Mouse (Mus musculus): Measurements from ENCODE around the gene Copb1. TPM values are rescaled to one million over a fixed set of nuclear protein-coding genes. Genes with fewer than 3 reads are reported as not detected.

Copb1 gene
- total and polyA plus RNA-seq, 3 experiments = 16.5 to 40.5 (median 40.1) TPM

- H3K4me1 ChIP-seq (ENCODE audit: control insufficient read depth, insufficient read depth, low read length) = no peaks in the 10 kb centered on the region; the same call in 1 of the 2 replicates
- H3K9ac ChIP-seq (ENCODE audit: low read depth, low read length) = no peak overlapping the region
- no peak overlapping the region for H3K4me3 ChIP-seq
- H3K27me3 ChIP-seq (ENCODE audit: control insufficient read depth, insufficient read depth, low read length) = no peaks in the 10 kb centered on the region
- no peak overlapping the region for H3K27ac ChIP-seq
- 0 out of 2 replicates have a peak, but pooled peaks cover 2% of the 10 kb centered on the region for H3K79me2 ChIP-seq (replicated peaks; ENCODE audit: control insufficient read depth, insufficient read depth, low read length)
- no peak for DNase-seq
- WGBS = 76% methylated on average over 9 of the region's 9 CpGs
- H3K36me3 ChIP-seq (ENCODE audit: control insufficient read depth, insufficient read depth, low read length) = no peaks in the 10 kb centered on the region
- TF ChIP-seq POLR2A (IDR thresholded peaks at IDR 0.05; ENCODE audit: insufficient read depth, low read depth, low read length) (no peak), EP300 (IDR thresholded peaks at IDR 0.05; ENCODE audit: insufficient read depth, low read depth, low read length) (no peak), CTCF (IDR thresholded peaks at IDR 0.05) (no peak)
- intact Hi-C loops (cut with DNase I) = loop anchor here (5.0 to 10.0 kb wide), 2 partner anchors 34 to 212 kb away; no protein-coding TSS in a partner anchor
Observed at GRCm38 (mm10) chr7:114283006-114283405, 28.5 kb upstream of the Copb1 start.

DNA sequence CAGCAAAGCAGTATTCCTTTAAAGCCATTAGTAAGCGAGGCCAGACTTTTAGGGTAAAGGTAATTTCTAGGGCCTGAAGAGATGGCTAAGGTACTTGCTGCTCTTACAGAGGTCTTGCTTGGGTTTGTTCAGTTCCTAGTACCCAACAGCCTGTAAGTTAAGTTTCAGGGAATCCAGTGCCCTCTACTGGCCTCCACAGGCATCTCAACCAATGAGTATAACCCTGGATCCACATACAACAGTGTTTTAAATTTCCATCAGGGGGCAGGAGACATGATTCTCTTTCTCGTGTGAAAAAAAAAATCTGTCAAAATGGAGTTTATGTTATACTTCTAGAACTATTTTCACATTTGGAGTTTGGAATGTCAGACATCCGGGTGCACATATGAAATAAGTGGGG lies 27.2 kb upstream of the Copb1 start:
- H3K4me1 ChIP-seq (ENCODE audit: control insufficient read depth, insufficient read depth, low read length) = peaks cover 1% of the 10 kb centered on the region; the same call in 1 of the 2 replicates
- DNase-seq = peak in 1 of 2 experiments; percentile 30
- 61% methylated on average over 3 of the region's 3 CpGs for WGBS
- H3K9ac ChIP-seq (ENCODE audit: low read depth, low read length) = no peak overlapping the region
- no peak overlapping the region for H3K4me3 ChIP-seq
- H3K27ac ChIP-seq = no peak overlapping the region
- 0 out of 2 replicates have a peak, but pooled peaks cover 2% of the 10 kb centered on the region for H3K79me2 ChIP-seq (replicated peaks; ENCODE audit: control insufficient read depth, insufficient read depth, low read length)
- H3K36me3 ChIP-seq (ENCODE audit: control insufficient read depth, insufficient read depth, low read length) = no peaks in the 10 kb centered on the region
- no peaks in the 10 kb centered on the region for H3K27me3 ChIP-seq (ENCODE audit: control insufficient read depth, insufficient read depth, low read length)
- TF ChIP-seq POLR2A (IDR thresholded peaks at IDR 0.05; ENCODE audit: insufficient read depth, low read depth, low read length) = no peak
- peak; percentile 84 for TF ChIP-seq CTCF (IDR thresholded peaks at IDR 0.05)
- intact Hi-C loops (cut with DNase I) = loop anchor here (5.0 to 10.0 kb wide), 2 partner anchors 36 to 213 kb away; no protein-coding TSS in a partner anchor

DNA sequence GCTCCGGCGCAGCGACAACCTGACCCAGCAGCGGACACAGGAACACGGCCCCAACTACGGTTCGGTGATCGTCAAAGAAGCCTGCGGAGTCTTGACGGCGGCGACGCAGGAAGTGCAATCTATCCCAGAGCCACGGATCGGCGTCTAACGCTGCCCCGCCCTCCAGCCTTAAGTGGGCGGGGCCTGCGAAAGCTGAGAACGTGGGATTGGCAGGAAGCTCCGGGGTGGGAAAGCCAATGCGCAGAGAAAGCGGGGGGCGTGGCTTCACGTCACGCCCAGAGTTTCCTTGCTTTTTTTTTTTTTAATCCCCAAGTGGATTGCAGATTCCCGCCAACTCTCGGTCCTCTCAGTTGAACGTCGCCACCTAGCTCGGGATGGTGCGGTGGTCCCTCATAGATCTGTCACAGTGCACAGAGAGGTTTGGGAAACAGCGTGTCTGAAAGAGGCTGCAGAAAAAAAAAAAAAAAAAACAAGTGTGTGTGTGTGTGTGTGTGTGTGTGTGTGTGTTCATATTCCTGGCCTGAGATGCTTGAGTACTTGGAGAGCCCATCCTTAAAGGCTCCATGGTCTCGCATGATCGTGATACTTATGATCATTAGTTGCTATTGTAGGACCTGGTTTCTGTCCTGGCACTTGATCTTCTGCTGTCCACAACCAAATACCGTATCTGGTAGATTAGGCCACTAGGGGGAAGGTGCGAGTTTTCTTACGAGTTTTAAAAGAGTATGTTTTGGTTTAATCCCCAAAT lies 21.7 kb upstream of the Copb1 start, which contains the start of gene Psma1:
TSS of gene Psma1 (minus strand) at position 114 of the 748 bp plus-strand sequence.
- Histone ChIP-seq H3K4me3 (peak within 1 kb of the TSS; percentile 78), H3K4me1 (ENCODE audit: control insufficient read depth, insufficient read depth, low read length) (peaks cover 1% of the 10 kb centered on the region; the same call in 1 of the 2 replicates), H3K27me3 (ENCODE audit: control insufficient read depth, insufficient read depth, low read length) (no peaks in the 10 kb centered on the region), H3K79me2 (replicated peaks; ENCODE audit: control insufficient read depth, insufficient read depth, low read length) (peaks cover 1% of the 10 kb centered on the region; the same call in 1 of the 2 replicates), H3K36me3 (ENCODE audit: control insufficient read depth, insufficient read depth, low read length) (peaks cover 12% of the 10 kb centered on the region), H3K27ac (peak within 1 kb of the TSS; percentile 80), H3K9ac (ENCODE audit: low read depth, low read length) (peak within 1 kb of the TSS; percentile 87)
- peak; percentile 71 for TF ChIP-seq CTCF (IDR thresholded peaks at IDR 0.05)
- TF ChIP-seq POLR2A (IDR thresholded peaks at IDR 0.05; ENCODE audit: insufficient read depth, low read depth, low read length) = peak; percentile 94
- peak; percentile 74; the same call in 1 of the 2 replicates for TF ChIP-seq EP300 (IDR thresholded peaks at IDR 0.05; ENCODE audit: insufficient read depth, low read depth, low read length)
- WGBS = 1% methylated on average over 39 of the region's 39 CpGs
- peak; percentile 97 to 98 for DNase-seq
- intact Hi-C loops (cut with DNase I) = loop anchor here (1.0 to 5.0 kb wide), 4 partner anchors 17 to 359 kb away; partner anchors contain the start of genes Copb1 and Pde3b

DNA sequence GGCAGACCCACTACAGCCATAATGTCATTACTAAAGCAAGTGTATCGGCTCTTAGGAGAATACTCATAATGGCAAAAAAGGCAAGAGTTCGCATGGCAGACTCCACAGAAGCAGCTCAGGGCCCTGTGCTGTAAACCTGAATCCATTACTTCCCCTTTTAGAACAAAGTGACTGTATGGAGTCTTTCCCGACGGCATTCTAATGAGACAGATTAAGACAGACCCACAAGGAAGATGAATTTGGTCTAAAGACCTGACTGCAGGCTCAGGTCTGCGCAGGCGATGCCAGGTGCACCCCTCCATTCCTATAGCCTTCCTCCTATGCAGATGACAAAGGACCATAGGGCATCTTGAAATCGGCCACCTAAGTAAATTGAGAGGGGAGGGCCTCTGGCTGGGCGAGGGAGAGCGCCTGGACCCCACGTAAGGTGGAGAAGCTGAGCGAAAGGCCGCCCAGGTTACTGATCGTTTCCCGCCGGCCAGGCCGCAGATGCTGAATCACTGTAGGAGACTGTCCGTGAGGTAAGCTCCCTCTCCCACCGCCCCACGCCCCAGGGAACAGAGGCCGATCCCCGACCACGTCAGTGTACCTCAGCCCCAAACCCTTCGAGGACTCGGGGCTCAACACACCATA lies 21.0 kb upstream of the Copb1 start:
- H3K27me3 ChIP-seq (ENCODE audit: control insufficient read depth, insufficient read depth, low read length) = no peaks in the 10 kb centered on the region
- peaks cover 1% of the 10 kb centered on the region; the same call in 1 of the 2 replicates for H3K4me1 ChIP-seq (ENCODE audit: control insufficient read depth, insufficient read depth, low read length)
- WGBS = under 1% methylated on average over 24 of the region's 24 CpGs
- no peak for DNase-seq
- peak overlapping the region; percentile 87 for H3K9ac ChIP-seq (ENCODE audit: low read depth, low read length)
- peak overlapping the region; percentile 80 for H3K27ac ChIP-seq
- peak overlapping the region; percentile 78 for H3K4me3 ChIP-seq
- H3K79me2 ChIP-seq (replicated peaks; ENCODE audit: control insufficient read depth, insufficient read depth, low read length) = no peaks in the 10 kb centered on the region; the same call in 1 of the 2 replicates
- intact Hi-C loops (cut with DNase I) = loop anchor here (1.0 to 5.0 kb wide), 4 partner anchors 17 to 359 kb away; partner anchors contain the start of genes Copb1 and Pde3b
- TF ChIP-seq EP300 (IDR thresholded peaks at IDR 0.05; ENCODE audit: insufficient read depth, low read depth, low read length) (no peak), CTCF (IDR thresholded peaks at IDR 0.05) (no peak), POLR2A (IDR thresholded peaks at IDR 0.05; ENCODE audit: insufficient read depth, low read depth, low read length) (no peak)
- peaks cover 12% of the 10 kb centered on the region for H3K36me3 ChIP-seq (ENCODE audit: control insufficient read depth, insufficient read depth, low read length)

GRCm38 (mm10) chr7:114268446-114268845 lies 13.9 kb upstream of the Copb1 start:
- TF ChIP-seq POLR2A (IDR thresholded peaks at IDR 0.05; ENCODE audit: insufficient read depth, low read depth, low read length) (no peak), CTCF (IDR thresholded peaks at IDR 0.05) (no peak), EP300 (IDR thresholded peaks at IDR 0.05; ENCODE audit: insufficient read depth, low read depth, low read length) (no peak)
- Histone ChIP-seq H3K79me2 (replicated peaks; ENCODE audit: control insufficient read depth, insufficient read depth, low read length) (no peaks in the 10 kb centered on the region), H3K4me3 (no peak overlapping the region), H3K27me3 (ENCODE audit: control insufficient read depth, insufficient read depth, low read length) (no peaks in the 10 kb centered on the region), H3K9ac (ENCODE audit: low read depth, low read length) (no peak overlapping the region), H3K36me3 (ENCODE audit: control insufficient read depth, insufficient read depth, low read length) (peaks cover 4% of the 10 kb centered on the region), H3K4me1 (ENCODE audit: control insufficient read depth, insufficient read depth, low read length) (no peaks in the 10 kb centered on the region), H3K27ac (no peak overlapping the region)
- DNase-seq = no peak
- intact Hi-C loops (cut with DNase I) = no loop called here
- WGBS = 91% methylated on average over 5 of the region's 5 CpGs

All from heart, adult 2 months (tissue).